Mouse (Mus musculus): ENCODE measurements around the gene Gm20441.

Gene Gm20441

GRCm38 (mm10) chr10:75780769-75781578 lies at the start of gene Gm20441, which contains the start of gene Gstt3:
Gene Gm20441, minus strand, starts transcription at chr10:75780954.
Gene Gstt3, minus strand, starts transcription at chr10:75781414.
- DNase-seq (ENCODE audit: low spot score): peak; percentile 56

GRCm38 (mm10) chr10:75830275-75830670 lies 49.5 kb upstream of the Gm20441 start:
- no peak for DNase-seq (ENCODE audit: low spot score)

- no peak for DNase-seq (ENCODE audit: low spot score)
Observed at GRCm38 (mm10) chr10:75829529-75830274, 48.9 kb upstream of the Gm20441 start.

GRCm38 (mm10) chr10:75828500-75828931 lies 47.8 kb upstream of the Gm20441 start:
- DNase-seq (ENCODE audit: low spot score): peak; percentile 38

- DNase-seq (ENCODE audit: low spot score): peak; percentile 54
Observed at GRCm38 (mm10) chr10:75827668-75828360, 47.1 kb upstream of the Gm20441 start.

- no peak for DNase-seq (ENCODE audit: low spot score)
Observed at GRCm38 (mm10) chr10:75824530-75824929, 43.8 kb upstream of the Gm20441 start.

- DNase-seq (ENCODE audit: low spot score): no peak
Observed at GRCm38 (mm10) chr10:75823782-75824181, 43.0 kb upstream of the Gm20441 start.

- no peak for DNase-seq (ENCODE audit: low spot score)
Observed at GRCm38 (mm10) chr10:75822443-75822842, 41.7 kb upstream of the Gm20441 start, which contains the start of gene Gstt4. Gene Gstt4, minus strand, starts transcription at chr10:75822543.

- DNase-seq (ENCODE audit: low spot score): no peak
Observed at GRCm38 (mm10) chr10:75819882-75820281, 39.1 kb upstream of the Gm20441 start.

- DNase-seq (ENCODE audit: low spot score): no peak
Observed at GRCm38 (mm10) chr10:75818641-75819040, 37.9 kb upstream of the Gm20441 start.

- DNase-seq (ENCODE audit: low spot score): no peak
Observed at GRCm38 (mm10) chr10:75804217-75804616, 23.5 kb upstream of the Gm20441 start.

GRCm38 (mm10) chr10:75798176-75798696 lies 17.5 kb upstream of the Gm20441 start, which contains the start of gene Gstt1:
Gene Gstt1, minus strand, starts transcription at chr10:75798584.
- DNase-seq (ENCODE audit: low spot score): no peak

GRCm38 (mm10) chr10:75797619-75798175 lies 16.9 kb upstream of the Gm20441 start:
- DNase-seq (ENCODE audit: low spot score): peak; percentile 33

GRCm38 (mm10) chr10:75796731-75797516 lies 16.2 kb upstream of the Gm20441 start:
- no peak for DNase-seq (ENCODE audit: low spot score)

- no peak for DNase-seq (ENCODE audit: low spot score)
Observed at GRCm38 (mm10) chr10:75794880-75795279, 14.1 kb upstream of the Gm20441 start.

- no peak for DNase-seq (ENCODE audit: low spot score)
Observed at GRCm38 (mm10) chr10:75790773-75791172, 10.0 kb upstream of the Gm20441 start.

- no peak for DNase-seq (ENCODE audit: low spot score)
Observed at GRCm38 (mm10) chr10:75789841-75790240, 9.1 kb upstream of the Gm20441 start.

GRCm38 (mm10) chr10:75789081-75789735 lies 8.5 kb upstream of the Gm20441 start:
- DNase-seq (ENCODE audit: low spot score): no peak

- no peak for DNase-seq (ENCODE audit: low spot score)
Observed at GRCm38 (mm10) chr10:75788277-75788676, 7.5 kb upstream of the Gm20441 start.

GRCm38 (mm10) chr10:75785442-75785841 lies 4.7 kb upstream of the Gm20441 start:
- DNase-seq (ENCODE audit: low spot score): no peak
